Mouse (Mus musculus): ENCODE data around the gene Olfr1475.

- TF ChIP-seq CTCF (IDR thresholded peaks at IDR 0.05; ENCODE audit: insufficient read depth, low read depth, low read length) (no peak), POLR2A (IDR thresholded peaks at IDR 0.05; ENCODE audit: insufficient read depth, low read depth, low read length) (no peak)
These were observed 20.2 kb upstream of the Olfr1475 start, which contains the start of gene Olfr1477 for GRCm38 (mm10) chr19:13500246-13500645.
